In the genomic region with DNA sequence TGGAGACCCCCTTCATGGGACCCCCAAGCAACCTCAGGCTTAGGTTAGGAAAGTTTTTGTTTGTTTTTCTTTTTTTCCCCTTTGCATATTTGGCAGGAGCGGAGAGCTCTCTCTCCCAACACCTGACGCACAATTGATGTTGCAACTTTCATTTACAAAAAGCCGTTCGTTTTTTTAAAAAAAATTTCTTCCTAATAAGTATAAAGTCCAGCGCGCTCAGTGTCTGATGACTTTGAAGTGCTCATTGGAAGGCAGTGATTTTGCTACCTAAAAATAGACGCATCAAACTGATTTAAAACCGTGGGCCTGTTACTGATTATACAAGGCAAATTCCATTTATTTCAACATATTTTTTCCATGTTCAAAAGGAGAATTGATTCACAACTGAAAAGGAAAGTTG, we compare ENCODE assay signal across 7 mouse cellular contexts. TPM values are rescaled to one million over a fixed set of nuclear protein-coding genes. Genes with fewer than 3 reads are reported as not detected.
DNase-seq lines count a peak whose midpoint lies in the region; ATAC-seq and TF ChIP-seq lines count a peak whose summit lies in the region.

No protein-coding gene starts in this region.

- no peaks in the 10 kb centered on the region for H3K9me3 ChIP-seq in heart, postnatal 0 days (replicated peaks; ENCODE audit: control insufficient read depth, low read length)
- no peaks in the 10 kb centered on the region for H3K9me3 ChIP-seq in liver, postnatal 0 days (ENCODE audit: low read length)

- no peaks in the 10 kb centered on the region for H3K27me3 ChIP-seq in thymus, adult 2 months (ENCODE audit: control insufficient read depth, insufficient read depth, low read length)
- H3K27me3 ChIP-seq in heart, postnatal 0 days (ENCODE audit: control insufficient read depth, insufficient read depth, low read length) = no peaks in the 10 kb centered on the region
- no peaks in the 10 kb centered on the region for H3K27me3 ChIP-seq in liver, postnatal 0 days (ENCODE audit: insufficient read depth, low read length)

- TF ChIP-seq CTCF in thymus, adult 2 months (IDR thresholded peaks at IDR 0.05; ENCODE audit: borderline replicate concordance, control insufficient read depth, extremely low read depth, insufficient read depth, low read length, poor library complexity) = no peak
- TF ChIP-seq CTCF in heart, postnatal 0 days (IDR thresholded peaks at IDR 0.05; ENCODE audit: low read depth) = no peak
- TF ChIP-seq CTCF in liver, postnatal 0 days (IDR thresholded peaks at IDR 0.05; ENCODE audit: low read depth) = no peak

- peak overlapping the region; percentile 76 for H3K4me2 ChIP-seq in heart, postnatal 0 days (ENCODE audit: low read depth, low read length)
- H3K4me2 ChIP-seq in liver, postnatal 0 days (ENCODE audit: low read depth, low read length) = peak overlapping the region; percentile 87

- peak overlapping the region; percentile 53; the same call in 1 of the 2 replicates for H3K4me3 ChIP-seq in thymus, adult 2 months (ENCODE audit: control insufficient read depth, insufficient read depth, low read length)
- peak overlapping the region; percentile 91 for H3K4me3 ChIP-seq in heart, postnatal 0 days (ENCODE audit: low read depth, low read length)
- peak overlapping the region; percentile 96 for H3K4me3 ChIP-seq in liver, postnatal 0 days (ENCODE audit: low read depth, low read length)

- ATAC-seq in heart, postnatal 0 days (ENCODE audit: insufficient read depth, low read depth) = no peak
- peak; percentile 1; the same call in 1 of the 2 replicates for ATAC-seq in liver, postnatal 0 days

- no peak for DNase-seq in thymus, adult 2 months
- DNase-seq in thymus, postnatal 4 days = no peak
- no peak for DNase-seq in heart, postnatal 0 days (ENCODE audit: low spot score)
- no peak for DNase-seq in liver, postnatal 0 days
- no peak for DNase-seq in natural killer cell, adult 2 months (ENCODE audit: low spot score in 2 of 2)
- DNase-seq in layer of hippocampus, postnatal 25 days (ENCODE audit: extremely low spot score in 1 of 2, low spot score in 1 of 2) = no peak
- DNase-seq in embryo, embryonic 10 days (ENCODE audit: low spot score) = no peak

- TF ChIP-seq EP300 in heart, postnatal 0 days (IDR thresholded peaks at IDR 0.05; ENCODE audit: low read depth) = no peak
- TF ChIP-seq EP300 in liver, postnatal 0 days (IDR thresholded peaks at IDR 0.05; ENCODE audit: low read depth) = no peak; the same call in 1 of the 2 replicates

- TF ChIP-seq POLR2A in thymus, adult 2 months (IDR thresholded peaks at IDR 0.05; ENCODE audit: control insufficient read depth, extremely low read depth, insufficient read depth, low read length, poor library complexity) = no peak

- peak overlapping the region; percentile 86 for H3K9ac ChIP-seq in heart, postnatal 0 days (replicated peaks; ENCODE audit: low read depth, low read length)
- peak overlapping the region; percentile 64 for H3K9ac ChIP-seq in liver, postnatal 0 days (replicated peaks)

- WGBS in thymus, adult 2 months = 17% methylated on average over 8 of the region's 8 CpGs
- WGBS in heart, postnatal 0 days = 3% methylated on average over 8 of the region's 8 CpGs
- 8% methylated on average over 8 of the region's 8 CpGs for WGBS in liver, postnatal 0 days (ENCODE audit: insufficient replicate concordance)

- peaks cover 4% of the 10 kb centered on the region; the same call in 1 of the 2 replicates for H3K4me1 ChIP-seq in thymus, adult 2 months (replicated peaks; ENCODE audit: control insufficient read depth, insufficient read depth, low read length)
- peaks cover 17% of the 10 kb centered on the region for H3K4me1 ChIP-seq in heart, postnatal 0 days (ENCODE audit: control insufficient read depth, insufficient read depth)
- H3K4me1 ChIP-seq in liver, postnatal 0 days (ENCODE audit: insufficient read depth) = peaks cover 11% of the 10 kb centered on the region; the same call in 1 of the 2 replicates

- H3K36me3 ChIP-seq in thymus, adult 2 months (ENCODE audit: control insufficient read depth, insufficient read depth, low read length) = no peaks in the 10 kb centered on the region
- H3K36me3 ChIP-seq in heart, postnatal 0 days (replicated peaks; ENCODE audit: control insufficient read depth, insufficient read depth, low read length) = no peaks in the 10 kb centered on the region
- no peaks in the 10 kb centered on the region for H3K36me3 ChIP-seq in liver, postnatal 0 days (replicated peaks; ENCODE audit: insufficient read depth, low read length)

- no peak overlapping the region for H3K27ac ChIP-seq in thymus, adult 2 months (ENCODE audit: control insufficient read depth, insufficient read depth, low read length)
- peak overlapping the region; percentile 96 for H3K27ac ChIP-seq in heart, postnatal 0 days (ENCODE audit: low read depth)
- peak overlapping the region; percentile 96 for H3K27ac ChIP-seq in liver, postnatal 0 days (ENCODE audit: low read depth)

RNA-seq across cellular contexts. Expression of a gene that starts 0.8 kb away (rescaled TPM):
- polyA plus RNA-seq in thymus, adult 2 months (2012; rRNA removed) = 12.7 and 18.5 TPM in 2 replicates
- total RNA-seq in heart, postnatal 0 days (2014; rRNA removed; ENCODE audit: low replicate concordance) = 126 and 133 TPM in 2 replicates
- polyA plus RNA-seq in heart, postnatal 0 days (2015; fragmentation: Nextera tagmentation; extraction: Ambion mirVana) = 246 and 255 TPM in 2 replicates
- polyA plus RNA-seq in liver, postnatal 0 days (2015; fragmentation: Nextera tagmentation; extraction: Ambion mirVana) = 467 and 475 TPM in 2 replicates
- 10 to 100 TPM; 77.1 to 86.5 TPM for total RNA-seq in layer of hippocampus, postnatal 25 days (2021)

RNA-seq across cellular contexts. Expression of a gene that starts 0.8 kb away (rescaled TPM):
- 28.5 and 34.1 TPM in 2 replicates for polyA plus RNA-seq in thymus, adult 2 months (2012; rRNA removed)
- 63.7 and 65.4 TPM in 2 replicates for total RNA-seq in heart, postnatal 0 days (2014; rRNA removed; ENCODE audit: low replicate concordance)
- polyA plus RNA-seq in heart, postnatal 0 days (2015; fragmentation: Nextera tagmentation; extraction: Ambion mirVana) = 43.6 and 44.7 TPM in 2 replicates
- 23.5 and 28.6 TPM in 2 replicates for polyA plus RNA-seq in liver, postnatal 0 days (2015; fragmentation: Nextera tagmentation; extraction: Ambion mirVana)
- 10 to 100 TPM; 75.0 to 77.1 TPM for total RNA-seq in layer of hippocampus, postnatal 25 days (2021)

Comparison
In these comparisons a context has a peak if more than half of its experiments do, and no peak if none do; other contexts are left out.
1. RNA of a gene that starts 0.8 kb away (polyA plus RNA-seq): 467 to 475 TPM in liver, postnatal 0 days and 246 to 255 TPM in heart, postnatal 0 days; 12.7 to 18.5 TPM in thymus, adult 2 months; every median in the first group is over 10 times any median in the second.
2. Peak in every context shown above with its lines, with median percentiles within 50 percentile points of each other: H3K4me3 ChIP-seq.